Mouse (Mus musculus) CH12F3 (cell line): ENCODE results near the gene Gm49416.
"Not testable (repeated sequence)": the region's sequence is repeated elsewhere in the genome, so short reads cannot be mapped to it uniquely, and the experiment has no call there.

Experiments used
- in situ Hi-C: fragments of 300-500 bp; cut with MboI; formaldehyde crosslinking; loops from 2 replicates; pipeline ENCODE4 v1.14.3; 2020; ENCODE audit warnings: low sequenced_read_pairs

Gene Gm49416

GRCm38 (mm10) chr19:8888511-8889385 is at the start of gene Gm49416, which contains the start of gene 1810009A15Rik:
TSS of gene Gm49416 (plus strand) at chr19:8888926.
TSS of gene 1810009A15Rik (plus strand) at chr19:8888853.
- in situ Hi-C loops = no loop called here

GRCm38 (mm10) chr19:8839103-8839907 is 49.4 kb upstream of the Gm49416 start, which contains the start of gene Gng3:
TSS of gene Gng3 (minus strand) at chr19:8839194.
- in situ Hi-C loops = no loop called here

- in situ Hi-C loops = loop anchor here (10.0 kb wide), 1 partner anchor 275 kb away; no protein-coding TSS in a partner anchor
These were observed 48.6 kb upstream of the Gm49416 start for GRCm38 (mm10) chr19:8839908-8840791.

- in situ Hi-C loops = loop anchor here (10.0 kb wide), 1 partner anchor 274 kb away; no protein-coding TSS in a partner anchor
These were observed 47.7 kb upstream of the Gm49416 start for GRCm38 (mm10) chr19:8841012-8841411.

GRCm38 (mm10) chr19:8842961-8843360 is 45.8 kb upstream of the Gm49416 start:
- in situ Hi-C loops = loop anchor here (10.0 kb wide), 1 partner anchor 272 kb away; no protein-coding TSS in a partner anchor

- in situ Hi-C loops = loop anchor here (10.0 kb wide), 1 partner anchor 270 kb away; no protein-coding TSS in a partner anchor
These were observed 44.2 kb upstream of the Gm49416 start for GRCm38 (mm10) chr19:8844371-8845129.

GRCm38 (mm10) chr19:8848356-8848755 is 40.4 kb upstream of the Gm49416 start:
- in situ Hi-C loops = loop anchor here (10.0 kb wide), 1 partner anchor 266 kb away; no protein-coding TSS in a partner anchor

- in situ Hi-C loops = no loop called here
These were observed 38.3 kb upstream of the Gm49416 start, which contains the start of gene Lrrn4cl for GRCm38 (mm10) chr19:8850402-8850901. TSS of gene Lrrn4cl (plus strand) at chr19:8850768.

GRCm38 (mm10) chr19:8851639-8852038 is 37.1 kb upstream of the Gm49416 start:
- in situ Hi-C loops = no loop called here

GRCm38 (mm10) chr19:8852236-8852928 is 36.3 kb upstream of the Gm49416 start:
- in situ Hi-C loops = no loop called here

GRCm38 (mm10) chr19:8853117-8853516 is 35.6 kb upstream of the Gm49416 start:
- in situ Hi-C loops = no loop called here

- in situ Hi-C loops = no loop called here
These were observed 31.0 kb upstream of the Gm49416 start for GRCm38 (mm10) chr19:8857689-8858088.

- in situ Hi-C loops = no loop called here
These were observed 29.7 kb upstream of the Gm49416 start for GRCm38 (mm10) chr19:8859018-8859417.

- in situ Hi-C loops = no loop called here
These were observed 24.5 kb upstream of the Gm49416 start for GRCm38 (mm10) chr19:8864265-8864664.

GRCm38 (mm10) chr19:8870381-8870780 is 18.3 kb upstream of the Gm49416 start:
- in situ Hi-C loops = not testable (repeated sequence)

- in situ Hi-C loops = no loop called here
These were observed 17.9 kb upstream of the Gm49416 start for GRCm38 (mm10) chr19:8870838-8871237.

- in situ Hi-C loops = no loop called here
These were observed 17.2 kb upstream of the Gm49416 start, which contains the start of gene Ubxn1 for GRCm38 (mm10) chr19:8871267-8872186. TSS of gene Ubxn1 (plus strand) at chr19:8871496.
